Mouse (Mus musculus) CH12.LX (cell line): ENCODE measurements around the gene Rhot1. TPM values are rescaled to one million over a fixed set of nuclear protein-coding genes. Genes with fewer than 3 reads are reported as not detected.

Experiments used
- DNase-seq: peaks from one replicate; pipeline ENCODE4 v3.0.0-alpha.2; 2013; ENCODE audit errors: extremely low read depth
- H3K27ac ChIP-seq: 2 replicates; pipeline ENCODE4 v1.5.1; 2012; ENCODE audit warnings: low read depth, mild to moderate bottlenecking, control low read depth, moderate library complexity; ENCODE audit not compliant: insufficient read depth
- H3K27me3 ChIP-seq: replicated peaks from 2 replicates; pipeline ENCODE3; 2012; ENCODE audit warnings: inconsistent platforms
- H3K36me3 ChIP-seq, 2 experiments: replicated peaks in 1 of 2; 2 replicates each; pipeline versions ENCODE3 to v1.6.1; 2012; ENCODE audit warnings: inconsistent platforms in 1 of 2, low read length in 1 of 2, mild to moderate bottlenecking in 1 of 2, mixed read lengths in 1 of 2, moderate library complexity in 1 of 2; ENCODE audit not compliant: control insufficient read depth in 1 of 2, insufficient read depth in 1 of 2
- H3K4me1 ChIP-seq, 2 experiments: 2 replicates each; pipeline ENCODE4 v1.6.1; 2012; ENCODE audit warnings: inconsistent platforms in 1 of 2, moderate library complexity in 1 of 2; ENCODE audit not compliant: insufficient read depth in 2 of 2, control insufficient read depth in 1 of 2
- H3K4me2 ChIP-seq: 2 replicates; pipeline ENCODE4 v1.6.1; 2012; ENCODE audit warnings: low read depth, mild to moderate bottlenecking, control low read depth; ENCODE audit not compliant: poor library complexity, insufficient read depth, severe bottlenecking
- H3K4me3 ChIP-seq, 3 experiments: fragments of 150-350 bp in 1 of 3; sonication (generic) in 1 of 3; replicated peaks in 1 of 3; 2 replicates each; pipeline versions ENCODE3 to v1.5.1; 2011 to 2012; ENCODE audit warnings: low read depth in 2 of 3, low read length in 2 of 3, mild to moderate bottlenecking in 2 of 3, moderate library complexity in 2 of 3, control low read depth in 1 of 3, improper control_type of control experiment in 1 of 3, inconsistent platforms in 1 of 3, mixed read lengths in 1 of 3; ENCODE audit not compliant: poor library complexity in 1 of 3
- H3K79me2 ChIP-seq: replicated peaks from 2 replicates; pipeline ENCODE4 v1.6.1; 2012; ENCODE audit warnings: mild to moderate bottlenecking, moderate library complexity; ENCODE audit not compliant: control insufficient read depth, poor library complexity, insufficient read depth, severe bottlenecking; ENCODE audit errors: extremely low read depth
- H3K9ac ChIP-seq: 2 replicates; pipeline ENCODE4 v1.6.1; 2012; ENCODE audit warnings: low read depth, mild to moderate bottlenecking, control low read depth, moderate library complexity; ENCODE audit not compliant: insufficient read depth
- H3K9me3 ChIP-seq: replicated peaks from 2 replicates; pipeline ENCODE3; 2012; ENCODE audit warnings: low read length, inconsistent platforms, mixed read lengths
- BHLHE40 ChIP-seq: IDR thresholded peaks from 2 replicates; pipeline ENCODE4 v1.6.1; 2011; ENCODE audit warnings: mild to moderate bottlenecking, low read depth, low read length, improper control_type of control experiment
- CHD1 ChIP-seq: IDR thresholded peaks from 2 replicates; pipeline ENCODE4 v1.6.1; 2012; ENCODE audit warnings: low read depth, low read length, improper control_type of control experiment, inconsistent platforms
- E2F4 ChIP-seq: IDR thresholded peaks from 2 replicates; pipeline ENCODE4 v1.6.1; 2011; ENCODE audit warnings: low read depth, low read length, improper control_type of control experiment; ENCODE audit not compliant: insufficient replicate concordance
- EP300 ChIP-seq: IDR thresholded peaks from 2 replicates; pipeline ENCODE4 v1.6.1; 2011; ENCODE audit warnings: low read length, improper control_type of control experiment
- GABPA ChIP-seq: IDR thresholded peaks from 2 replicates; pipeline ENCODE4 v1.6.1; 2012; ENCODE audit warnings: low read depth, low read length, improper control_type of control experiment, inconsistent platforms; ENCODE audit not compliant: insufficient replicate concordance
- JUN ChIP-seq: IDR thresholded peaks from 2 replicates; pipeline ENCODE4 v1.6.1; 2011; ENCODE audit warnings: low read depth, mild to moderate bottlenecking, low read length, improper control_type of control experiment, moderate library complexity; ENCODE audit not compliant: insufficient read depth
- JUND ChIP-seq: conservative IDR thresholded peaks from 2 replicates; pipeline ENCODE4 v1.6.1; 2011; ENCODE audit warnings: low read depth, low read length, improper control_type of control experiment
- KAT2A ChIP-seq: IDR thresholded peaks from 2 replicates; pipeline ENCODE4 v1.6.1; 2012; ENCODE audit warnings: low read length, improper control_type of control experiment, inconsistent platforms; ENCODE audit not compliant: insufficient replicate concordance
- MAFK ChIP-seq: IDR thresholded peaks from 2 replicates; pipeline ENCODE4 v1.6.1; 2011; ENCODE audit warnings: low read length, improper control_type of control experiment; ENCODE audit not compliant: insufficient replicate concordance
- MEF2A ChIP-seq: IDR thresholded peaks from 2 replicates; pipeline ENCODE4 v1.6.1; 2014; ENCODE audit warnings: low read depth, mild to moderate bottlenecking, inconsistent platforms, low read length, improper control_type of control experiment, borderline replicate concordance
- MYC ChIP-seq: IDR thresholded peaks from 2 replicates; pipeline ENCODE4 v1.6.1; 2011; ENCODE audit warnings: low read depth, mild to moderate bottlenecking, improper control_type of control experiment, low read length
- NRF1 ChIP-seq: IDR thresholded peaks from 2 replicates; pipeline ENCODE4 v1.6.1; 2014; ENCODE audit warnings: low read depth, mild to moderate bottlenecking, inconsistent platforms, low read length, improper control_type of control experiment, moderate library complexity
- POLR2AphosphoS2 ChIP-seq: IDR thresholded peaks from 2 replicates; pipeline ENCODE4 v1.6.1; 2011; ENCODE audit warnings: low read depth, low read length, improper control_type of control experiment
- RAD21 ChIP-seq: IDR thresholded peaks from 2 replicates; pipeline ENCODE4 v1.6.1; 2011; ENCODE audit warnings: low read depth, mild to moderate bottlenecking, low read length, improper control_type of control experiment, moderate library complexity
- SIN3A ChIP-seq: IDR thresholded peaks from 2 replicates; pipeline ENCODE4 v1.6.1; 2012; ENCODE audit warnings: low read length, improper control_type of control experiment, inconsistent platforms
- USF2 ChIP-seq: conservative IDR thresholded peaks from 2 replicates; pipeline ENCODE4 v1.6.1; 2011; ENCODE audit warnings: low read depth, low read length, improper control_type of control experiment
- ZC3H11A ChIP-seq: IDR thresholded peaks from 2 replicates; pipeline ENCODE4 v1.6.1; 2012; ENCODE audit warnings: low read depth, mild to moderate bottlenecking, inconsistent platforms, low read length, improper control_type of control experiment
- ZMIZ1 ChIP-seq: IDR thresholded peaks from 2 replicates; pipeline ENCODE4 v1.6.1; 2012; ENCODE audit warnings: low read depth, mild to moderate bottlenecking, inconsistent platforms, low read length, improper control_type of control experiment
- ZNF384 ChIP-seq: IDR thresholded peaks from 2 replicates; pipeline ENCODE4 v1.6.1; 2012; ENCODE audit warnings: low read depth, low read length, improper control_type of control experiment, inconsistent platforms
- dilution Hi-C: fragments of 300-500 bp; cut with MboI; formaldehyde crosslinking; loops from 2 replicates; pipeline ENCODE4 v1.14.3; 2020; ENCODE audit warnings: low sequenced_read_pairs; ENCODE audit not compliant: extremely low pct_unique_long_range_greater_than_20kb, extremely low pct_ligation_motif_present
- in situ Hi-C: fragments of 300-500 bp; cut with MboI; formaldehyde crosslinking; loops from 3 replicates; pipeline ENCODE4 v1.14.3; 2019; ENCODE audit warnings: low sequenced_read_pairs, low pct_ligation_motif_present, low pct_unique_long_range_greater_than_20kb, mixed read lengths
- polyA plus RNA-seq: library from polyadenylated mRNA; unstranded; fragments of >175 nt; gene quantifications from 2 replicates; pipeline ENCODE4 v1.2.1, GENCODE M21; 2012; ENCODE audit warnings: low read depth; ENCODE audit not compliant: insufficient read length
- total RNA-seq, 2 experiments: library from RNA; depleted of rRNA; stranded (reverse); fragments of 300-350 nt in 1 of 2; fragments of >200 nt in 1 of 2; gene quantifications; 2 replicates each; pipeline ENCODE4 v1.2.3; 2012 to 2014

The Rhot1 gene
- total and polyA plus RNA-seq, 3 experiments, result 33.1 to 73.3 (median 61.0) TPM

DNA sequence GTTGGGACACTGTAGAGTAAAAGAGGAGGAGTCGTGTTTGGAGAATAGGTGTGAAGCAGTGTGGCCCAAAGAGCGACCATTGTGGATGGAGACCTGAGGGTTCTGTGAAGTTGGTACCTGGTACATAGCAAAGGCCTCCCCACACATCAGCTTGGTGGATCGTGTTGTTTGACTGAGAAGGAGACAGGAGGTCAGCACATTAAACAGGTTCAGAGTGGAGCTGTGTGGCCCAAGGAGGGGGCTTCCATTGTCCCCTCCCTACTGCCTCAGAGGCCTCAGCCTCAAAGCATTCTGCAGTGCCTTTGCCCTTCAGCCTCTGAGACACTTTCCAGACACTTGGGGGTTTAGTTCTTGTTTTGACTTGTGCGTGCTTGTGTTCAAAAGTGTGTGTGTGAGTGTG is 105.1 kb downstream of the Rhot1 start:
- Histone ChIP-seq H3K36me3 (no peaks in the 10 kb centered on the region), H3K27ac (no peak overlapping the region), H3K9me3 (no peaks in the 10 kb centered on the region), H3K4me3 (no peak overlapping the region), H3K4me1 (no peaks in the 10 kb centered on the region), H3K79me2 (no peaks in the 10 kb centered on the region), H3K9ac (no peak overlapping the region), H3K4me2 (no peak overlapping the region)
- in situ Hi-C loops (no loop called here), dilution Hi-C loops (no loop called here)
- DNase-seq, result no peak
- TF ChIP-seq RAD21 (no peak), POLR2AphosphoS2 (no peak), BHLHE40 (no peak), CHD1 (no peak), JUN (no peak), GABPA (no peak), ZC3H11A (no peak), USF2 (no peak)
- TF ChIP-seq, all 38 proteins: peak for 0
- H3K27me3 ChIP-seq, result peaks cover 67% of the 10 kb centered on the region

DNA sequence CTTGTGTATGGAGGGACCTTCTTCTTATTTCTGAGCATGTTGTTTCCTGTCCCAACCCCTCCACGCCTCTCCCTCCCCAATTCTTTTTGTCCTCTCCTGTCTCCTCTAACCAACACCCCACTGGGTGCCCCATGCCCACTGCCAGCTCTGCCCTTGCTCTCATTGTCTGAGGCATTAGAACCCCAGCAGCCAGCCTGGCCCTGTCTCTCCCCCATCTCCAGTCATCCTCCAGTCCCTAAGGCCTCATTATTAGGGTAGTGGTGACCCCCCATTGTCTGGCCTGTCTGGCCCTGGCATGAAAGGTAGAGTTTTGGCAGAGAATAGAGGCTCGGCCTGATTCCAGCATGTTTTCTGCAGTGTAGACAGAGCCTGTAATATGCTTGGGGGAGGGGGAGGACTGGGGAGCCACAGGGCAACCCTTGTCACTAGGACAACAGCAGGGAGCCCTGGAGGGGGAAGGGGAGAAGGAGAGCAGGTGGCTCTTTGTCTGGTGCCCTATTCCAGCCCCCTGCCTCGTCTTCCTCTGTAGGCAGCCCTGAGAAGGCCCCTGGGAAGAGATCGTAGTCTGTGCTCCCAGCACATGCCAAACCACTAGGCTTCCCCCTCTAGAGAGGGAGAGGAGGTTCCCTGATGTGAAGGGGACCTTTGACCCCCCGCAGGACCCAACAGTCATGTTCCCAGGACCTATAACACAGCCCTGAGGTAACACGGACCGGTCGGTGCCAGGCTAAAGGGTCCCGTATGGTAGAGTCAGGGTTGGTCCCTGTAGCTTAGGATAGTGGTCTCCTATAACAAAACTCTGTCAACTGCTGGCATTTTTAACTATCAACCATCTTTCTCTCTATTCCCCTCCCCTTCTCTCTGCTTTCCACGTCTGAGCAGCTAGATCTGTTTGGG is 107.2 kb downstream of the Rhot1 start:
- in situ Hi-C loops, result no loop called here
- Histone ChIP-seq H3K79me2 (no peaks in the 10 kb centered on the region), H3K9ac (no peak overlapping the region)

More for the DNA sequence above, 107.2 kb downstream of the Rhot1 start:
- dilution Hi-C loops, result no loop called here
- H3K9me3 ChIP-seq, result no peaks in the 10 kb centered on the region
- no peak for DNase-seq
- no peak overlapping the region for H3K27ac ChIP-seq
- peaks cover 50% of the 10 kb centered on the region for H3K27me3 ChIP-seq
- H3K4me2 ChIP-seq, result no peak overlapping the region
- TF ChIP-seq POLR2AphosphoS2, result no peak
- no peak for TF ChIP-seq JUN
- TF ChIP-seq MAFK, result no peak
- TF ChIP-seq MYC, result no peak
- no peak for TF ChIP-seq BHLHE40
- no peak for TF ChIP-seq MEF2A
- TF ChIP-seq KAT2A, result no peak
- no peak for TF ChIP-seq ZMIZ1
- TF ChIP-seq SIN3A, result no peak
- no peak for TF ChIP-seq NRF1
- TF ChIP-seq GABPA, result no peak
- TF ChIP-seq EP300, result no peak
- no peak for TF ChIP-seq ZNF384
- TF ChIP-seq RAD21, result no peak
- no peak for TF ChIP-seq JUND
- TF ChIP-seq E2F4, result no peak
- no peak overlapping the region for H3K4me3 ChIP-seq
- no peaks in the 10 kb centered on the region for H3K36me3 ChIP-seq
- H3K4me1 ChIP-seq, result no peaks in the 10 kb centered on the region

Other genes with a start within 250 kb of the Rhot1 start
- 78.8 and 103 TPM in 2 replicates for gene Utp6, start 246.6 kb upstream of the Rhot1 start, total RNA-seq (2012; rRNA removed)
- 117 and 122 TPM in 2 replicates for gene Utp6, start 246.6 kb upstream of the Rhot1 start, total RNA-seq (2014; rRNA removed)
- 148 and 186 TPM in 2 replicates for gene Utp6, start 246.6 kb upstream of the Rhot1 start, polyA plus RNA-seq
- 56.7 and 61.9 TPM in 2 replicates for gene Suz12, start 215.9 kb upstream of the Rhot1 start, total RNA-seq (2012; rRNA removed)
- gene Suz12, start 215.9 kb upstream of the Rhot1 start, total RNA-seq (2014; rRNA removed), result 160 and 171 TPM in 2 replicates
- 106 and 124 TPM in 2 replicates for gene Suz12, start 215.9 kb upstream of the Rhot1 start, polyA plus RNA-seq
- gene Crlf3, start 128.0 kb upstream of the Rhot1 start, total RNA-seq (2012; rRNA removed), result 106 and 113 TPM in 2 replicates
- gene Crlf3, start 128.0 kb upstream of the Rhot1 start, total RNA-seq (2014; rRNA removed), result 152 and 173 TPM in 2 replicates
- gene Crlf3, start 128.0 kb upstream of the Rhot1 start, polyA plus RNA-seq, result 114 and 118 TPM in 2 replicates
- gene Atad5, start 119.6 kb upstream of the Rhot1 start, total RNA-seq (2012; rRNA removed), result 24.0 and 26.4 TPM in 2 replicates
- gene Atad5, start 119.6 kb upstream of the Rhot1 start, total RNA-seq (2014; rRNA removed), result 46.3 and 48.1 TPM in 2 replicates
- 32.9 and 35.2 TPM in 2 replicates for gene Atad5, start 119.6 kb upstream of the Rhot1 start, polyA plus RNA-seq
- 34.4 and 36.6 TPM in 2 replicates for gene Tefm, start 66.8 kb upstream of the Rhot1 start, total RNA-seq (2012; rRNA removed)
- gene Tefm, start 66.8 kb upstream of the Rhot1 start, total RNA-seq (2014; rRNA removed), result 70.2 and 76.1 TPM in 2 replicates
- gene Tefm, start 66.8 kb upstream of the Rhot1 start, polyA plus RNA-seq, result 42.1 and 43.9 TPM in 2 replicates
- gene Adap2, start 54.9 kb upstream of the Rhot1 start, total RNA-seq (2012; rRNA removed), result not detected in 2 replicates
- 0.12 TPM in 1 of 2 replicates, not detected in the other for gene Adap2, start 54.9 kb upstream of the Rhot1 start, total RNA-seq (2014; rRNA removed)
- 0.49 and 0.86 TPM in 2 replicates for gene Adap2, start 54.9 kb upstream of the Rhot1 start, polyA plus RNA-seq
- 11.7 and 12.4 TPM in 2 replicates for gene Rnf135, start 25.2 kb upstream of the Rhot1 start, total RNA-seq (2012; rRNA removed)
- gene Rnf135, start 25.2 kb upstream of the Rhot1 start, total RNA-seq (2014; rRNA removed), result 10.9 and 11.1 TPM in 2 replicates
- gene Rnf135, start 25.2 kb upstream of the Rhot1 start, polyA plus RNA-seq, result 9.6 and 11.3 TPM in 2 replicates
- gene Rhbdl3, start 91.9 kb downstream of the Rhot1 start, total RNA-seq (2012; rRNA removed), result 0.88 and 1.4 TPM in 2 replicates
- gene Rhbdl3, start 91.9 kb downstream of the Rhot1 start, total RNA-seq (2014; rRNA removed), result 0.34 and 0.46 TPM in 2 replicates
- gene Rhbdl3, start 91.9 kb downstream of the Rhot1 start, polyA plus RNA-seq, result 0.46 and 0.70 TPM in 2 replicates
- 11.5 and 12.7 TPM in 2 replicates for gene 5730455P16Rik, start 169.0 kb downstream of the Rhot1 start, total RNA-seq (2012; rRNA removed)
- 19.7 and 22.2 TPM in 2 replicates for gene 5730455P16Rik, start 169.0 kb downstream of the Rhot1 start, total RNA-seq (2014; rRNA removed)
- gene 5730455P16Rik, start 169.0 kb downstream of the Rhot1 start, polyA plus RNA-seq, result 15.0 and 19.4 TPM in 2 replicates
- gene Zfp207, start 174.3 kb downstream of the Rhot1 start, total RNA-seq (2012; rRNA removed), result 137 and 185 TPM in 2 replicates
- 296 and 345 TPM in 2 replicates for gene Zfp207, start 174.3 kb downstream of the Rhot1 start, total RNA-seq (2014; rRNA removed)
- gene Zfp207, start 174.3 kb downstream of the Rhot1 start, polyA plus RNA-seq, result 196 and 231 TPM in 2 replicates
- 141 and 157 TPM in 2 replicates for gene Psmd11, start 219.6 kb downstream of the Rhot1 start, total RNA-seq (2012; rRNA removed)
- gene Psmd11, start 219.6 kb downstream of the Rhot1 start, total RNA-seq (2014; rRNA removed), result 105 and 116 TPM in 2 replicates
- gene Psmd11, start 219.6 kb downstream of the Rhot1 start, polyA plus RNA-seq, result 179 and 191 TPM in 2 replicates